Mouse (Mus musculus) kidney, embryonic 14.5 days (tissue): ENCODE measurements around the gene Snrnp40. TPM values are rescaled to one million over a fixed set of nuclear protein-coding genes. Genes with fewer than 3 reads are reported as not detected.

ENCODE experiments used
- ATAC-seq: fragments of 200-750 bp; cut with Nextera tagmentation; 2 replicates; pipeline ENCODE4 v1.8.0; 2017; ENCODE audit warnings: moderate number of reproducible peaks, mild to moderate bottlenecking, moderate TSS enrichment, moderate library complexity; ENCODE audit not compliant: low FRiP score, low TSS enrichment
- H3K27ac ChIP-seq: fragments of 300-500 bp; sonication (generic); 2 replicates; pipeline ENCODE4 v1.5.1; 2014; ENCODE audit warnings: low read depth, mild to moderate bottlenecking, low read length, moderate library complexity, mixed read lengths
- H3K27me3 ChIP-seq: fragments of 300-500 bp; sonication (generic); 2 replicates; pipeline ENCODE4 v1.6.1; 2014; ENCODE audit warnings: mild to moderate bottlenecking, low read length; ENCODE audit not compliant: control insufficient read depth, insufficient read depth
- H3K36me3 ChIP-seq: fragments of 300-500 bp; sonication (generic); 2 replicates; pipeline ENCODE4 v1.6.1; 2014; ENCODE audit warnings: low read length, mixed read lengths; ENCODE audit not compliant: control insufficient read depth, insufficient read depth
- H3K4me1 ChIP-seq: fragments of 300-500 bp; sonication (generic); 2 replicates; pipeline ENCODE4 v1.6.1; 2014; ENCODE audit warnings: low read length, mixed read lengths; ENCODE audit not compliant: control insufficient read depth, insufficient read depth
- H3K4me2 ChIP-seq: fragments of 300-500 bp; sonication (generic); replicated peaks from 2 replicates; pipeline ENCODE4 v1.6.1; 2014; ENCODE audit warnings: low read depth, mild to moderate bottlenecking, low read length
- H3K4me3 ChIP-seq: fragments of 300-500 bp; sonication (generic); 2 replicates; pipeline ENCODE4 v1.5.1; 2014; ENCODE audit warnings: mild to moderate bottlenecking, low read length
- H3K9ac ChIP-seq: fragments of 300-500 bp; sonication (generic); 2 replicates; pipeline ENCODE4 v1.6.1; 2014; ENCODE audit warnings: low read depth, mild to moderate bottlenecking, low read length, moderate library complexity
- H3K9me3 ChIP-seq: fragments of 300-500 bp; sonication (generic); 2 replicates; pipeline ENCODE4 v1.6.1; 2016; ENCODE audit warnings: low read length; ENCODE audit not compliant: control insufficient read depth
- WGBS: fragments of 180-500 bp; shearing (Covaris S2); extraction: QIAGEN DNeasy Blood & Tissue Kit; methylation state at CpG from one replicate; pipeline ENCODE4 v1.1.7; 2014; 5-methylcytosine and 5-hydroxymethylcytosine counted together
- polyA plus RNA-seq: library from polyadenylated mRNA; unstranded; fragments of >200 nt; fragmentation: Nextera tagmentation; extraction: Ambion mirVana; gene quantifications from 2 replicates; pipeline ENCODE4 v1.2.1, GENCODE M21; 2014

The Snrnp40 gene
- polyA plus RNA-seq, 1 experiment from 2014 or later: 186 TPM

DNA sequence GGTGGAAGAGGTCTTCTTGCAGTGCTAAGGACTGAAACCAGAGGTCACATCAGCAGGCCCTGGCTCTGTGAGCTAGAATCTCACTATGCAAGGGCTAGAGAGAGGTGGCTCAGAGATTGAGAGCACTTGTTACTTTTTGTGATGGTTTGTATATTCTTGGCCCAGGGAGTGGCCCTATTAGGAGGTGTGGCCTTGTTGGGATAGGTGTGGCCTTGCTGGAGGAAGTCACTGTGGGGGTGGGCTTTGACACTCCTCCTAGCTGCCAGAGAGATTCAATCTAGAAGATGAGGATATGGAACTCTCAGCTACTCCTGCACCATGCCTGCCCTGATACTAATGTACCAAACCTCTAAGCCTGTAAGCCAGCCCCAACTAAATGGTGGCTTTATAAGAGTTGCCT is 2.0 kb upstream of the Snrnp40 start:
- no peak overlapping the region for H3K9ac ChIP-seq
- H3K4me3 ChIP-seq: no peak overlapping the region
- no peaks in the 10 kb centered on the region for H3K9me3 ChIP-seq
- no peaks in the 10 kb centered on the region for H3K27me3 ChIP-seq
- H3K4me1 ChIP-seq: peaks cover 12% of the 10 kb centered on the region
- ATAC-seq: no peak
- H3K4me2 ChIP-seq: no peak overlapping the region
- H3K27ac ChIP-seq: no peak overlapping the region
- H3K36me3 ChIP-seq: peaks cover 11% of the 10 kb centered on the region; the same call in 1 of the 2 replicates

DNA sequence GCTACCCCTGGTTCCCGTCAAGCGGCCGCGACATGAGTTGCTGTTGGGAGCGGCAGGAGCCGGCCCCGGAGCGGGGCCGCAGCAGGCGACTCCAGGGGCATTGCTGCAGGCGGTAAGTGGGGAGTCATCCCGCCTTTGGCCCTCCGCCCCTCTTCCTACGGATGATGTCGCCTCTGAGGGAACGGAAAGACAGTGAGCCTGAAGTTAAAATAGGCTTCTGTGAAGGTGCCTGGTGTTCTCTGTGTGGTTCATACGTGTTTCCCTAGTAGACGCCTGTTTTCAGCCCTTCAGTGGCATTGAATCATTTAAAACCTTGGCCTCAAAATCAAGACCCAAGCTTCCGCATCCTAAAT is 282 bp downstream of the Snrnp40 start:
- H3K9ac ChIP-seq: peak overlapping the region; percentile 80
- H3K4me3 ChIP-seq: peak overlapping the region; percentile 78
- peak overlapping the region; percentile 76 for H3K4me2 ChIP-seq
- H3K36me3 ChIP-seq: peaks cover 28% of the 10 kb centered on the region
- ATAC-seq: no peak; the same call in 1 of the 2 replicates
- H3K27ac ChIP-seq: peak overlapping the region; percentile 53
- H3K9me3 ChIP-seq: no peaks in the 10 kb centered on the region
- WGBS: under 1% methylated on average over 19 of the region's 19 CpGs
- H3K27me3 ChIP-seq: no peaks in the 10 kb centered on the region
- H3K4me1 ChIP-seq: peaks cover 12% of the 10 kb centered on the region

DNA sequence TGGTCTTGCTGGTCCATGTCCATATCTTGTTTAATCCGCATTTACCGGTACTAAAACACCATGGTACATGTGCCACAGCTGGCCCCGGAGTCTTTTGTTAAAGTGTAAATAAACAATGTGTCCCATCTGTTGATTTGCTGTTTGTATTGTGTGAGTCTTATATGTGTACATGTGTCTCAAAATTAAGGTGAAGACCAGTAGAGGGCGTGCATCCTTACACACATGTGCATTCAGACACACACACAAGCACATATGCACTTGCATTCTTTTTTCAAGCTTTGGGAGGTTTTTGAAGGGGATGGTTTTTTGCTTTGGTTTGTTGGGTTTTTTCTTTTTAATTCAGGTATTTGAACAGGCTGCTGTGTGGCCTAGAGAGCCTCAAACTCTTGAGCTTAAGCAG is 16.7 kb downstream of the Snrnp40 start:
- Histone ChIP-seq H3K27me3 (no peaks in the 10 kb centered on the region), H3K4me1 (no peaks in the 10 kb centered on the region), H3K4me3 (no peak overlapping the region), H3K27ac (no peak overlapping the region), H3K4me2 (no peak overlapping the region), H3K9ac (no peak overlapping the region), H3K36me3 (peaks cover 87% of the 10 kb centered on the region), H3K9me3 (no peaks in the 10 kb centered on the region)
- WGBS: 92% methylated on average over 4 of the region's 4 CpGs
- no peak for ATAC-seq

DNA sequence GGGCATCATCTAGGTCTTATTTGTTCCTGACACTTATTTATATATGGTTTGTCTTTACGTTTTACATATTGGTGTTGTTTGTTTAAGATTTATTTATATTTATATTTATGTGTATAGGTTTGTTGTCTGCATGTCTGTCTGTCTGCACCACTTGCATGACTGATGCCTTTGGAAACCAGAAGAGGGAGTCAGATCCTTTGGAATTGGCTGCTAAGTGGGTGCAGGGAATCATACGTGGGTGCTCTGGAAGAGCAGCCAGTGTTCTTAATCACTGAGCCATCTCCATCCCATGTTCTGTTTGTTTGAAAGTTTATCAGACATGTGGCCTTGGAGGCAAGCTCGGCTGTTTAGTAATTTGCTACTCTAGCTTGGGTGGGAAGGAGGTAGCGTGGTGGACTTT is 17.6 kb downstream of the Snrnp40 start:
- Histone ChIP-seq H3K4me1 (no peaks in the 10 kb centered on the region), H3K36me3 (peaks cover 89% of the 10 kb centered on the region), H3K4me3 (no peak overlapping the region), H3K9ac (no peak overlapping the region), H3K4me2 (no peak overlapping the region), H3K9me3 (no peaks in the 10 kb centered on the region), H3K27me3 (no peaks in the 10 kb centered on the region), H3K27ac (no peak overlapping the region)
- WGBS: 82% methylated on average over 4 of the region's 4 CpGs
- no peak for ATAC-seq

DNA sequence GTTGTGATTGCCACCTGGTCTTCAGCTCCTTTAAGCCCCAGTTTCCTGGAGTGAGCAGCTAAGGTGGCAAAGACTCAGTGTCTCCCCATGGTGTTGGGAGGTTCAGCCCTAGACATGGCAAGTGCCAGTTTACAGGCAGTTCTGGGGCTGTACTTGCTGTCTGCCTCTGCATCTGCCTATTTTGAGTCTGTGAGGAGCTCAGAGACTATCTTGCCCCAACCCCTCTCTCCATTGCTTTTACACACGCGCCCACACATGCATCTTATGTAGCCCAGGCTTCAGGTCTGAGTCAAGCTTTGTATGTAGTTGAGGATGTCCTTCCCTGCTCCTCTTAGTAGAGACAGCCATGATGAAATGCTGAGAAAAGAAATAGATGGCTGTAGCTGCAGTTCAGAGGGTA is 19.2 kb downstream of the Snrnp40 start:
- 96% methylated on average over 2 of the region's 2 CpGs for WGBS
- Histone ChIP-seq H3K4me3 (no peak overlapping the region), H3K36me3 (peaks cover 88% of the 10 kb centered on the region)

DNA sequence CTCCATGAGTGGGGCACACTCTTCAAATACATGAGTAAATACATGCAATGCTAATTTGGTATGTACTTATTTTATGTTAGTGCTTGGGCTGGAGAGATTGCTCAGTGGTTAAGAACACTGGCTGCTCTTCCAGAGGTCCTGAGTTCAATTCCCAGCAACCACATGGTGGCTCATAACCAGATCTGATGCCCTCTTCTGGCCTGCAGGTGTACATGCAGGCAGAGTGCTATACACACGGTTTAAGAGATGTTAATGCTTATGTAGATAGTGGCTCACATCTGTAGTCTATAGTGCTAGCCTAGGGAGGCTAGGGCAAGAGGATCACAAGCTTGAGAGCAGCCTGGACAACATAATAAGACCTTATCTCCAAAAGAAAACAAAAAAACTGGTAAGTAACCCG is 20.5 kb downstream of the Snrnp40 start:
- no peaks in the 10 kb centered on the region; the same call in 1 of the 2 replicates for H3K4me1 ChIP-seq
- H3K4me3 ChIP-seq: no peak overlapping the region
- no peak overlapping the region for H3K9ac ChIP-seq
- 88% methylated on average over 2 of the region's 2 CpGs for WGBS
- ATAC-seq: no peak
- no peaks in the 10 kb centered on the region for H3K9me3 ChIP-seq
- no peak overlapping the region for H3K27ac ChIP-seq
- H3K27me3 ChIP-seq: no peaks in the 10 kb centered on the region
- H3K4me2 ChIP-seq: no peak overlapping the region
- H3K36me3 ChIP-seq: peaks cover 86% of the 10 kb centered on the region

More for the DNA sequence above, 19.2 kb downstream of the Snrnp40 start:
- Histone ChIP-seq H3K27me3 (no peaks in the 10 kb centered on the region), H3K27ac (no peak overlapping the region), H3K4me1 (no peaks in the 10 kb centered on the region; the same call in 1 of the 2 replicates), H3K9ac (no peak overlapping the region), H3K4me2 (no peak overlapping the region), H3K9me3 (no peaks in the 10 kb centered on the region)
- ATAC-seq: no peak

DNA sequence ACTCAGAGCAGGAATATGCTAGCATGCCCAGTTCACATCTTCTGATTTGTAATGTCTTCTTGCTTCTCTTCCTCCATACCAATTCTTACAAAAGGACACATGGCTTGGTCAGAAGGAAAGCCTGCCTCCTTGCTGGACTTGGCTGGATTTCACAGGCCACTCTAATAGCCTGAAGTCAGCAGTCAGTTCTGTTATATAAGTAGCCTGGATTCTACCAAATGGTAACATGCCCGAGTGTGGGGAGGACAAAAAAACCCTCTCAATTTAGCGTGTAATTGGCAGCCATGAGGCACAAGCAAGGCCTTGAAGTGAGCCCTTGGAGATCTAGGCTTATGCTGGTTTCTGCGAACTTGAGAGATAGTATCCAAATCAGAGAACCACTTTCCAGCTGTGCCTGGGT is 27.3 kb downstream of the Snrnp40 start:
- H3K9me3 ChIP-seq: no peaks in the 10 kb centered on the region
- H3K27ac ChIP-seq: no peak overlapping the region
- 80% methylated on average over 3 of the region's 3 CpGs for WGBS
- no peaks in the 10 kb centered on the region; the same call in 1 of the 2 replicates for H3K4me1 ChIP-seq
- H3K9ac ChIP-seq: no peak overlapping the region
- no peaks in the 10 kb centered on the region for H3K27me3 ChIP-seq
- H3K4me2 ChIP-seq: no peak overlapping the region
- H3K4me3 ChIP-seq: no peak overlapping the region
- no peak for ATAC-seq
- peaks cover 74% of the 10 kb centered on the region for H3K36me3 ChIP-seq

DNA sequence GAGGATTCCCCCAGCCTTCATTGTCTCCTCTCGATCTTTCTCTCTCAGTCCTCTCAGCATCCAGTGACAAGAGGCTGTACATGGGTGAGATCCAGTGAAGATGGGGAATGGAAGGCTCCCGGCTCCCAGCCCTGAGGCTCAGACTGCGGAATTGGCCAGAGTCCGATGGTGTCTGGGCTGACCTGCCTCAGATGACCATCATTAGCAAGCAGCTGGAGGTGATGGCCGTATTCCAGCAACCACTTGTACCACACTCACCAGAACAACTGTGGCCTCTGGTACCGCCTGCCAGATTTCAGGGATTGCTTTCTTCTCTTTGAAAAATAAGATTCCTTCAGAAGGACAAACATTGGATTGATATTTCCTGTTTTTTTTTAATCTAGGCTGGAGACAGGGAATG is 29.6 kb downstream of the Snrnp40 start:
- Histone ChIP-seq H3K9ac (no peak overlapping the region), H3K4me3 (no peak overlapping the region), H3K4me1 (no peaks in the 10 kb centered on the region; the same call in 1 of the 2 replicates), H3K36me3 (peaks cover 56% of the 10 kb centered on the region), H3K4me2 (no peak overlapping the region), H3K27ac (no peak overlapping the region), H3K9me3 (no peaks in the 10 kb centered on the region), H3K27me3 (no peaks in the 10 kb centered on the region)
- no peak for ATAC-seq
- WGBS: 62% methylated on average over 6 of the region's 6 CpGs

DNA sequence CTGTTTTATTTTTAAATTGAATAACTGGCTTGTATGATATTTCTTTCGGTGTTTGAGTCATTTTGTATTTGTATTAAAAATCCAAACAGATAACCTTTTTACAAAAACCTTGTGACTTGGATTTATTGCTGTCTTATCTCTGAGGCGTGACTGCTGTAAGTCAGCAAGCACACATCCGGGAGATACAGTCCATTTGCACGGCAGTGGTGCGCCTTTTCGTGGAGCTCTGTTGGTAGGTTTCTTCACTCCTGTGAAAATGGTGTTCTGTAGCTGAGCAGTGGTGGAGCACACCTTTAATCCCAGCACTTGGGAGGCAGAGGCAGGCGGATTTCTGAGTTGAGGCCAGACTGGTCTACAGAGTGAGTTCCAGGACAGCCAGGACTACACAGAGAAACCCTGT is 30.0 kb downstream of the Snrnp40 start:
- Histone ChIP-seq H3K4me3 (no peak overlapping the region), H3K9ac (no peak overlapping the region), H3K27ac (no peak overlapping the region), H3K9me3 (no peaks in the 10 kb centered on the region), H3K4me2 (no peak overlapping the region), H3K27me3 (no peaks in the 10 kb centered on the region), H3K4me1 (no peaks in the 10 kb centered on the region; the same call in 1 of the 2 replicates), H3K36me3 (peaks cover 52% of the 10 kb centered on the region)
- no peak for ATAC-seq
- 71% methylated on average over 7 of the region's 7 CpGs for WGBS
